Mouse (Mus musculus): ENCODE data around the gene Prkcd.
A peak's percentile ranks its signal among the peaks of the same experiment; 100 is the strongest.
"Not testable (repeated sequence)": the region's sequence is repeated elsewhere in the genome, so short reads cannot be mapped to it uniquely, and the experiment has no call there.

Prkcd gene

GRCm38 (mm10) chr14:30608176-30608575 lies 17.8 kb downstream of the Prkcd start:
- no peak for DNase-seq (ENCODE audit: low read depth in 2 of 2, low spot score in 2 of 2)

- no peak for DNase-seq (ENCODE audit: low read depth in 2 of 2, low spot score in 2 of 2)
These were observed 18.3 kb downstream of the Prkcd start for GRCm38 (mm10) chr14:30607696-30608095.

- DNase-seq (ENCODE audit: low read depth in 2 of 2, low spot score in 2 of 2) = no peak
These were observed 19.2 kb downstream of the Prkcd start for GRCm38 (mm10) chr14:30606817-30607216.

DNA sequence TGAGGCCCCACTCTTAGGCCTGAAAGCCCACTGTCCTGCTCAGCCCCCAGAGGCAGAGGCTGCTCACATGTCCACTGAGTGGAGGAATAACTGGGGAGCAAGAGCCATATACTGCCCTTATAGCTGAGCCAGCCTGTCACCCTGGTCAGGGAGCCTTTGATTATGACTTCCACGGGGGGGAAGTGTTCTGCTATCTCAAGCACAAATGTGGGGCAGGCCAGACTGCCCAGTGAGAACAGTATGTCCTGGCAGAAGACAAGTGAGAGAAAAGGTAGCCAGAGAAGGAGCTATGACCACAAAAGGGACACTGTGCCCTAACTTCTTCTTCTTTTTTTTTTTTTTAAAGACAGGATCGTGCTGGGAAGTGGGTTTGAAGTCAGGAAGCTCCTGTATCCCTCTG lies 28.9 kb downstream of the Prkcd start:
- DNase-seq (ENCODE audit: low read depth in 2 of 2, low spot score in 2 of 2) = no peak

DNA sequence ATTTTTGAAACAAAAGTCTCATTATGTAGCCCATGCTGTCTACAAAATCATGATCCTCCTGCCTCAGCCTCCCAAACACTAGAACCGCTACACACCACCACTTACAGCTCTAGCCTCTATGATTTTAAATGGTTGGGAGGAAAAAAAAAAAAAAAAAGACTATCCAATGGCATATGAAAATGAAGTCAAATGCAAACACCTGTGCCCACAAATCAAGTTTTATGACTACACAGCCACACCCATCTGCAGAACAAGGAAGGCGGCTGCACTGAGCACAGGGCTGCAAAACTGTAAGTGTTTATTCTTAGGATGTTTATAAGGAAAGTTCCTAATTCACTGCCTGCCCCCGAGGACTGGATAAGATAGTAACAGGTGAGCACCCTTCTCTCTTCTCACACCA lies 29.6 kb downstream of the Prkcd start:
- no peak for DNase-seq (ENCODE audit: low read depth in 2 of 2, low spot score in 2 of 2)

GRCm38 (mm10) chr14:30595576-30596313 lies 30.3 kb downstream of the Prkcd start:
- no peak for DNase-seq (ENCODE audit: low read depth in 2 of 2, low spot score in 2 of 2)

DNA sequence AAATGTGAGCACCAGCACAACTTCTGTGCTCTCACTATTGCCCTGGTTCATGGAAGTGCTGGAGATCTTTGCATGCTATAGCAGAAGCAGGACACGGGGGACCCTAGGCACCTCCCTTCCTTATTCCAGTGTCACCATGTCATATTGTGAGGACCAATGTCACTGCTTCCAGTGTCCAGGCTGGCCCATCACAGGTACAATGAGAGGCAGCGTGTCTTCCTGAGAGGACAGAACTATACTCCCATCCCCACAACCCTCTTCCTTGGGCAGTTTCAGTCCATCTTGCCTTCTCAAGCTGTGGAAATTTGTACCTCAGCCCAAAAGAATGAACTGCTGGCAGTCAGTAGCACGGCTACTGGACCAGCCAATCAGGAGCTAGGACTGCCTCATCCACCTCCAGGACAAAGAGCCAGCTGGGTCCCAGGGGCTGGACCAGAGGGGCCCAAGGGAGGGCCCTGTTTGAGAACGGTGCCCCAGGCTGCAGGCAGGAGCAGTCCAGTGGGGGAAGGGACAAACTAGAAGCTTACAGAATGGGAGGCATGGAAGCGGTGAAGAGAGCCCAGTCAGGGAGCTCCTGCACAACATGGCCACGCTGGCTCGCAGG lies 31.8 kb downstream of the Prkcd start:
- no peak for DNase-seq (ENCODE audit: low read depth in 2 of 2, low spot score in 2 of 2)

DNA sequence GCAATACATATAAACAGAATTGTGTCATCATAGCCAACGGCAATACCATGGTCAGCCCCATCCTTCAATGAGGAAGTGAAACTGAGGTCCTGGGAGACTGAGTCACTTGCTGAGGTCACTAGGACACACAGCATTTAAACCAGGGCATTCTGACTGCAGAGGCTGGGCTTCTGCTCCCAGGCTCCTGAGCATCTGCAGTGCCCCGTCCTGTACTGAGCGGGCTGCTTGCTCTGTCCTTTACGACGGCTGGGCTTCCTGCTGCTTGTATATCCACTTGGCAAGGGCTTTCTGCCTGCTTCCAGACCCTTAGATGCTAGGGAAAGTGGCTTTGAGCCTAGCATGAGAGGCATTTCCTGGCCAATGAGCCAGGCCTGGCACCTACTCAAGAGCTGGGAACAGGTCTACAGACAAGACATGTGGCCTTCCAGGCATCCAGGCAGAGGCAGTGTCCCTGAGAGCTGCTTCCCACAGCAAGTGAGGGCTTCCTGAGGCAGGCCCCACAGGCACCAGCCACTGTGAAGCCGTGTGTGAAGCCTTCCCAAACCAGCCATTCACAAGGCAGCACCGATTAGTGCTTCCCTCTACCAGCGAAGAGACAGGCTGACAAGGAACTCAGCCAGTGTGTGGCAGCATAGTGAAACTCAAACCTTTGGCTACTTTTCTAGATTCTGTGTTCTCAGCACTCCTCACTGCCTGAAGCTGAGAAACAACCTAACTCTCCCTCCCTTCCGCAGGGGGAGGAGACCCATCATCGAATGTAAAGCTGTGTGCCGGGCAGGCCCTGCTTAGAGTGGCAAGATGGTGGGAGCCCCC lies 32.5 kb downstream of the Prkcd start:
- DNase-seq (ENCODE audit: low read depth in 2 of 2, low spot score in 2 of 2) = no peak

DNA sequence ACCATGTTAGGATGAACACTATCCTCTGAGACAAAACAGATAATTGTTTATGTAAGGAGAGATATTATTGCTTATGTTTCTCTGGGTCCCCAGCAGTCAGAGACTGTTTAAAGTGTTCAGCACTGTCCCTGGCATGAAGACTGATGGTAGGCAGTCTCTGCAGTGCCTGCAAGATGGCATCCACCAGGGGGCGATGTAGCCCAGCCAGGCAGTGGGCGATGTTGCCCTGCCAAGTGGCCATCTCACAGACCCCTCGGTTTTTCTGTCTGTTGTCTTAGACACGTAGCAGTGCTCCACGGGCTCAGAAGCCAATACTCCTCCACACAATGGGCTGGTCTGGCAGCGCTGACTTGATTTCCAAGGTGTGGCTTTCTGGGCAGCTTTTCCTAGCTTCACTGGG lies 34.6 kb downstream of the Prkcd start:
- peak; percentile 68 to 80 for DNase-seq (ENCODE audit: low read depth in 2 of 2, low spot score in 2 of 2)

DNA sequence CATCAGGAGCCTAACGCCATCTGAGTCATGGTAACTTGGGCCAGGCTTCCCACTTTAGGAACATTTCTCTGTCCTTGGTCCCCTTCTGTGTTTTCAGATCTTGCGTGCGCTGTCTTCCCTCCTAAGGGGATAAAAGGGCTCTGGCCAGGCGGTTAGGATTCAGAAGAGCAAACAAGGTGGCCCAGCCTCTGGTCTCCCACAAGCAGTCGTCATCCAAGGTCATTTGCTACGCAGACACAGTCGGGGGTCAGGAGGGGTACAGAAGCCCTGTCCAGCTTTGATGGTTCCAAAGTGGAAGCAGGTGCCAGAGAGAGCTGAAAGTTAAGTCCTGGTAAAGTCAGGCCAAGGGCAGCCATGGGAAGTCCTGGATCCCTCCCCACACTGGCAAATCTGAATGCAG lies 35.1 kb downstream of the Prkcd start:
- DNase-seq (ENCODE audit: low read depth in 2 of 2, low spot score in 2 of 2) = no peak

GRCm38 (mm10) chr14:30590041-30590645 lies 35.9 kb downstream of the Prkcd start:
- DNase-seq (ENCODE audit: low read depth in 2 of 2, low spot score in 2 of 2) = no peak

DNA sequence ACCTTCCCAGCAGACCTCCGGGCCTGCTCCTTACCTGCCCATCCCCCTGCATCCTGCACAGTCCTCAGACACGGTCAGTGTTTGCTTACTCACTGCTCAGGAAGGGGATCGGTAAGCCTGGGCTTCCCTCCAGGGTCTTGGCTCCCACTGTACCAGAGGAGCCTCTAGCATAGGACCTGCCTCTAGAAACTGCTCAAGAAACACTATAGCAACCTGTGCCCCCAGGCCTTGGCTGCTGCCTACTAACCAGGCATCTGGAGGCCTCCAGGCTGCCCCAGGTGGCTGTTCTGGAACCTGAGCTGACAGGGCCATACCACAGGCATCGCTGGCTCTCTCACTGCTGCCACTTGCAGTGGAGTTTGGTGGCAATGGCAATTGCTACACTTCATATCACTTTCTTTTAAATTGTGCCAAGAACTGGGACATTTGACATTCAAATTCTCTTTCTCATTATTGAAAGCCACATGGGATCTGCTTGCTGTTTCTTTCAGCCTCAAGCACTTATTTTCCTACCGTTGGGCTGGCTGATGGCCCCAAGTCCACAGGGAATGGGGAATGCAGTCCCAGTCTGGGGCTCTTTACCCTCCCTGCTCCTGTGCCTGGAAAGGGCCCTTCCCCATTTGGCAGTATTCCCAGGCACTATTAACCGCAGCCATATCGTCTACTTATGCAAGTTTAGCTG lies 39.1 kb downstream of the Prkcd start:
- no peak for DNase-seq (ENCODE audit: low read depth in 2 of 2, low spot score in 2 of 2)

- DNase-seq (ENCODE audit: low read depth in 2 of 2, low spot score in 2 of 2) = no peak
These were observed 40.7 kb downstream of the Prkcd start for GRCm38 (mm10) chr14:30585323-30585722.

DNA sequence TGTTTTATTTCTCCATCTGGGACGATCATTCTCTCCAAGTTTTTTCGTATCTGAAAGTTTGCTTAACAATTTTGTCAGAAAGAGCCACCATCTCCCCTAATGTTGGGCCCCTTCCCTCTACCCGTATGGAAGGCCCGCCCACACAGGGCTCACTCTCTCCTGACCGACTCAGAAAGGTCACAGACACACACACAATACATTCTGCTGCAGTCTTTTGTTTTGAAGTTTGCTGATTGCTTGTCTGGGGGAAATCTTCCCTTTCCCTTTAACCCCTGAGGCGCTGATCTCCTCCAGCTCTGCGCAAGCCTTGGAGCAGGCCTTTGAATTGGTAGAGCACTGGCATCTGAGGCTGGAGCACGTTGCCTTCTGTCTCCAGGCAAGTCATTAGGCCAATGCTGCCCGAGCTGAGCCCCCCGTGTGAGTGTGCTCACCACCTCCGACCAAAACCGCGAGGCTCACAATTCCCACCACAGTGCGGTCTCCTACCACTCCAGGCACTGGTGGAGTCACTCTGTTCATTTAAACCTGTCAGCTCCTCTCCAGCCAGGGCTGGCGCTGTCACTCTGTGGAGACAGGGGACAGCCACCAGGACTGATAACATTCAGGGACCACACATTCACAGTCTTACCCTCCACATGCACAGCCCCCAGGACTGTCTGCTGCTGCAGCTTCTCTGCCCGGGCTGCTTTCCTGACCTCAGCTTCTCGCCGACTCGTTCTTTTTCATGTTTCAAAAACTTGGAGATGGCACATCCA lies 41.3 kb downstream of the Prkcd start:
- DNase-seq (ENCODE audit: low read depth in 2 of 2, low spot score in 2 of 2) = no peak

DNA sequence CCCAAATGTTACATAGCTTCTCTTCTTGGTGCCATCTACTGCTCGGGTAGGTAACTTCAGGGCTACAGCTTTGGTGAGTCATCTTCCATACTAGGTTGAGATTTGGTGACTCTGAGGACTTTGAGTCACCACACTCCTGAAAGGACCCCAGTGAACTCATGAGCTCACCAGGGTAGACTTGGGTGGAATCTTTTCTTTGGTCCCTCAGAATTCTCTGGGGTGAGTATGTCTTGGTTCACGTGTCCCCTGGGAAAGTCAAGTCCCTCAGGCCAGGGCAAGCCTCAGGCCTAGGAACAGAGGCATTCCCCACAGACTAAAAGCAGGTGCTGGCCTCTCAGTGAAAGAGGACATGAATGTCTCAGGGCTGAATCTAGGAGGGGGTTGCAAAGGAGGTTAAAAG lies 41.9 kb downstream of the Prkcd start:
- DNase-seq (ENCODE audit: low read depth in 2 of 2, low spot score in 2 of 2) = no peak

- no peak for DNase-seq (ENCODE audit: low read depth in 2 of 2, low spot score in 2 of 2)
These were observed 44.8 kb downstream of the Prkcd start for GRCm38 (mm10) chr14:30581238-30581637.

- DNase-seq (ENCODE audit: low read depth in 2 of 2, low spot score in 2 of 2) = no peak
These were observed 46.1 kb downstream of the Prkcd start for GRCm38 (mm10) chr14:30579882-30580281.

DNA sequence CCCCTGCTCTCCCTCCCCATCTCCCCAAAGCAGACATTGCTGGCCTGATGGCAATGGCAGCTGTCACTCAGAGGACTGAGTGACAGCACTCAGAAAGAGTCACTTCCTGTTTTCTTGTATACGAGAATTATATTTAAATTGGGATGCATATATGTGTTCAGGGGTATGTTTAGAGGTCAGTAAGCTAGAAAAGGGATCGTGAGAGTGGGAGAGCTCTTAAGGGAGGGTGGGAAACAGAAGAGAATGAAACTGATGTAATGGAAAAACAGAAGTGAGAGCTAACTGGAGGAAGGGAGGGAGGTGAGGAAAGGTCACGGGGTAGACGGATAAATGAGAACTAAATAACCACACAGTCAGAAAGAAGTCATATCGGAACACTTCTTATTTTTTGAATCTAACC lies 46.8 kb downstream of the Prkcd start:
- no peak for DNase-seq (ENCODE audit: low read depth in 2 of 2, low spot score in 2 of 2)

DNA sequence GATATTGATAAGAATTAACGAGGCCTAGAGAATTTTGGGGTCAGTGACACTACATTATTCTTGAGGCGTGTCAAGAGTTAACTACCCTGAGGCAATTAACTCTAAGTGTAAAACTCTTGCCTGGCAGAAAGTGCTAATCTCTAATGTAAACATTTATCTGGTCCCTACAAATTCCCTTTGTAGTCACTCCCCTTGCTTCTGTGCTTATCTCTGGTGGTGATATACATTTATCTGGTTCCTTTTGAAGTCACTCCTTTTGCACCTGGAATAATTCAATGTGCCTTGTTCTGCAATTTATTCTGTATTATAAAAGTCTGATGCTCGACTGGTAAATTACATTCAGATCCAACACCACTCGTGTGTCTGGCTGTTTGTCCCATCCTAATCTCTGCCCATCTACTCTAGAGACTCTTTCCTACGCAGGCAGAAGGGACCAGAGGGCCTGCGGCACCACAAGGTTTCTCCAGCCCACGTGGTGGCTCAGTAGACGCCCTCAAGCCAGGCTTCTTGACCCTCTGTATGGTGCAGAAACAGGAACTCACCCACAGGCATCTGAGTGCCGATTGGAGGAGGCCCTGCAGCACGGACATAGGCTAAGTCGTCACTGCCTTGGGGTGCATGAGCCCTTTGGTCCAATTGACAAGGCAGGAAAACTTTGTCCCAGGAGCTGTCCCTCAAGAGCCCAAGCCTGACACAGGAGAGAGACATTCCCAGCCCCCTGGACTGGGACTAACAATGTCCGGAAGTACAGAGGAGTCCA lies 48.5 kb downstream of the Prkcd start:
- DNase-seq (ENCODE audit: low read depth in 2 of 2, low spot score in 2 of 2) = not testable (repeated sequence)

DNA sequence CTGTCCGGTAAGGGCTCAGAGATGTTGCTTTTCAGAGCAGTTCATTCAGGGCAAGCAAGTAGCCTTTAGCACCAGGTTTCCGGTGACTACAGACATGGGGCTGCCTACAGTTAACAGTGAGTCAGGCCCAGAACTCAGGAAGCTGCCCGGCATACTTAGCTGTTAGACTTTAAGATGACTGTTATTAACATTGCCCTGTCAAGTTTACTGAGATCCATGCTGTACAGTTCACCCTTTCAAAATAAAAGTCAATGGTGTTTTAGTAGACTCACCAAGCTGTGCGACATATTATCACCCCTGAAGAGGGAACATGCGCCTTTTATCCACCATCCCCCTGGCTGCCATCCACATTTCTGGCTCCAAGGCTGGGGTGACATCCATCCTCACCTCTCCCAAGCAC lies 49.8 kb downstream of the Prkcd start:
- no peak for DNase-seq (ENCODE audit: low read depth in 2 of 2, low spot score in 2 of 2)
